Mouse (Mus musculus) frontal cortex, postnatal 14 days (tissue): ENCODE results near the gene Ddx39.

Experiments used
- DNase-seq, 2 experiments: peaks; one replicate each; pipeline ENCODE4 v3.0.0; 2022; ENCODE audit warnings: low spot score in 2 of 2

Ddx39 gene

GRCm38 (mm10) chr8:83737346-83737745, 22.4 kb downstream of the Ddx39 start:
- DNase-seq: no peak

GRCm38 (mm10) chr8:83737852-83738562, 23.0 kb downstream of the Ddx39 start:
- DNase-seq: no peak

DNA sequence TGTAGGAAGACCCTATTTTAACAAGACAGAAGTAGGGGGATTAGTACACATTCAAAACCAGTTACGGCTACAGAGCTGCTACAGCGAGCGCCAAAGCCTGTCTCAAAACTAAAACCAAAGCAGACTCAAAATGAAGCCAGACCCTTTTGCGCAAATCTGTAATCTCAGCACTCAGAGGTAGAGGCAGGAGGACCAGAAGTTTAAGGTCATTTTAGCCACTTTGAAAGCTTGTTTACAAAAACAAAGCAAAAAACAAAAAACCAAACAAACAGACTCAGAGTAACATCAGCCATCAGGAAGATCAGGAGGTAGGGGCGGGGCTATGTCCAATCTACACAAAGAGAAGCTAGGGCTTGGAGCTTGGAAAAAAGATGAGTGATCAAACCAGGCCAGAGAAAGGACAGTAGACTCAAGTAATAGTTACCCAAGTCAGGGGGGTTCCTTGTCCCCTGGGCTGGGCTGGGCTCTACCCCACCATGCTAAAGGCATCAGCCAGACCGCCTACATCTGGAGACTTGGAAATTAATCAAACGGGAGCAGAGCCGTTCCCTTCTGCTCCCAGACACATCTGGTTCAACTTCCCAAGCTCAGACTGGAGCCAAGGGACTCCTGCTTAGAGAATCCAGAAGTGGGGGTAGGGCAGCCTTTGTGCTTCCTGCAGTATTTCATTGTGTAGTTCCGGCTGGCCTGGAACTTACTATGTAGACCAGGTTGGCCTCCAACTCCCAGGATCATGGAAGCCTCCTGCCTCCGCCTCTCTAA, 24.2 kb downstream of the Ddx39 start:
- no peak for DNase-seq

GRCm38 (mm10) chr8:83739711-83740468, 24.9 kb downstream of the Ddx39 start:
- no peak for DNase-seq

GRCm38 (mm10) chr8:83740586-83740975, 25.6 kb downstream of the Ddx39 start:
- DNase-seq: no peak

DNA sequence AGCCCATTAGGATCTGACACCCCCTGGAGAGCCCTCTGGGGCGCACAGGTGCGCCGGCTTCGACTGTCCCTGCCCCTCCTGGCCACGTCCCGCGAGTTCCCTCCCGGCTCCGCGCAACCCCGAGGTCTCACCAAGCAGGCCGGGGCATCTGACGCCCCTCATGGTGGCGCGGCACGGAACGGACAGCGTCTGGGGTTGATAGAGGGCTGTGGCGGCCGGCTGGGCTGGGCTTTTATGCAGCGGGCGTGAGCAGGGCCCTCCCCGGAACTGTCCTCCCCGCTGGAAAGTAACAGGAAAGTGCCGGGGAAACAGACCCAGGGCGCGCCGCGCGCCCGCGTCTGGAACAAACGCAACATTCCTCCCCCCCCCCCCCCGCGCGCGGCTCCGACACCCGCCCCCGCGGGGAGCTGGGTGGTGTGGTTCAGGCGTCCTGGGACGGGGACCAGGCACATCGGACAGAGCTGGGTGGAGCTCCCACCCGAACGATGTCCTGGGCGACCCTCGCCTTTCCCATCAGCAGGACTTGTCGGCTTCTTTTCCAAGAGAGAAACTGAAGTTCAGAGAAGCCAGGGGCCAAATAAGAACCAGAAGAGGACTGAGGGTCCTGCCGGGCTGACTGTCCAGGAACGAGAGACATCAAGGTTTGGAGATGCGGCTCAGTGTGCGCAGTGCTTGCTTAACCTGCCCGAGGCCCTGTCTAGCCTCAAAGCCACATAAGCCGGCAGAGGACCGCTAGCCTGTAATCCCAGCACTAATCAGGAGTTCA, 26.2 kb downstream of the Ddx39 start, which contains the start of gene Adgre5:
Gene Adgre5, minus strand, starts transcription at position 351 of the 766 bp plus-strand sequence.
- DNase-seq: no peak

GRCm38 (mm10) chr8:83741849-83742655, 27.1 kb downstream of the Ddx39 start:
- DNase-seq: no peak

DNA sequence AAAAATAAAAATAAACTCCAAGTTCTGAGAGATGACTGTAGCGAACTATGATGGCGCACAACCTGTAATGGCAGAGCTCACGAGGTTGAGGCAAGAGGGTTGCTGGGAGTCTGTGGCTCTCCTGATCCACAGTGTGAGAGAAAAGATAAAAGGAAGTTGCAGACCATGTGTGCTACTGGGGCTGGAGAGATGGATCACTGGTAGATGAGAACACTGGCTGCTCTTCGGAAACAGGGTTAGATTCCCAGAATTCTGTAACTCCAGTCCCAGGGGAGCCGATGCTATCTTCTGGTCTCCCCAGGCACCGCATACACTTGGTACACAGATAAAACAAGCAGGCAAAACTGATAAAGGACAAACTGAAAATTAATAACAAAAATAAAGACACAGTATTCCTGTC, 28.0 kb downstream of the Ddx39 start:
- no peak for DNase-seq

DNA sequence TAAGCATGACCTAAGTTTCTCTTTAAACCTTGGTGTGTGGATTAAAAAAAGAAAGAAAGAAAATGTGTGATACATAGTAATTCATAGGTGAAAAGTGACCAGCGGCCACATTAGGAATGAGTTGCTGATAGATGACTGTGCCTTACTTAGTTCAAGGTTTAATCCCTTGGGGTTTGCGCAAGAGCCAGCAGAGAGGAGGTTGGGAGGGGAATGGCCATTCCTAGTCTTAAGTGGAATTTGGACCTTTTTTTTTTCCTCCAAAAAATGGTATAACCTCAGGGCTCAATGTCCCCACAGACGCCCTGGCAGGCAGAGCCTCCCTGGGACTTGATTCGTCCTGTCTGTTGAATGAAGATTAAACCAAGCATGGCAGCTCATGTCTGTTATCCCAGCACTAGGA, 29.1 kb downstream of the Ddx39 start:
- no peak for DNase-seq

DNA sequence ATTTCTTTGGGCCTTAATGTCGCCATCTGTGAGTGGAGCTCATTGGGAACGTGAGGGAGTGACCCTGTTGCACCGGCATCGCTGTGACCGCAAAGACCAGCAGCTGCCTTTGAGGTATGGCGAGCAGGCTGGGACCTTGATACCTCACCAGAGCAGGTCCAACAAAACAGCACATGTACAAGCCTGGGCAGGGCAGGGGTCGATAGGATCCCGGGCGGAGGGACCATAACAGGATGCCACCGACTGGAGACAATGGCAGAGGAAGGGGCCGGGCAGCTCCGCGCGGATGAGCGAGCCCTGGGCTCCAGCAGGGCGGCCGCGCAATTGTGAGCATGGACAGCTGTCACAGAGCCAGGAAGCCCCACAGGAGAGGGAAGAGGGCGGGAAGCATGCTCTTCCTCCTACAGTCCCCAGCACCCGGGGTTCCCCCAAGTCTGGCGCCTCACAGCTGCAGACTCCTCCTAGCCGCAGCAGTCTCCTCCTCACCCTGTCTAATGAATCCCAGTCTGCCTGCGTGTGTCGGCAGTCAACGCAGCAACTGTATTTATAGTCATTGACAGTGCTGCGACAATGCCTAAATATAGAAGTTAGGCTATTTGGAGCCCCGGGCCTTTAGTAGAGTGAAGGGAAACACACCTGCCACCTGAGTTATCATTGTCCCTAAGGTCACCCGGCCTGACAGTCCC, 32.8 kb downstream of the Ddx39 start:
- DNase-seq: peak; percentile 37

GRCm38 (mm10) chr8:83748708-83749107, 33.7 kb downstream of the Ddx39 start:
- no peak for DNase-seq

GRCm38 (mm10) chr8:83749265-83749664, 34.3 kb downstream of the Ddx39 start:
- no peak for DNase-seq

DNA sequence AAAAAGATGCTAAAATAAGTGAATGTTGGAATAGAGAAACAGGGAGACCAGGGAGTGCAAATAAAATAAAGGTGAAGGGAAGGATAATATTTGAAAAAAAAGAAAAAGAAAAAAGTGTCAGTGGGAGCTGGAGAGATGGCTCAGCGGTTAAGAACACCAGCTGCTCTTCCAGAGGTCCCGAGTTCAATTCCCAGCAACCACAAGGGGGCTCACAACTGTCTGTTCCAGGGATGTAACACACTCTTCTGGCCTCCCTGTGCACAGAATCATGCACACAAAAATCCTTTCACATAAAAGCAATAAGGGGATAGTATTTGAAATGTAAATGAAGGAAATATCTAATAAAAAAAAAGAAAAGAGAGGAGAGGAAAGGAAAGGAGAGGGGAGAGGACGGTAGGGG, 39.2 kb downstream of the Ddx39 start:
- no peak for DNase-seq

DNA sequence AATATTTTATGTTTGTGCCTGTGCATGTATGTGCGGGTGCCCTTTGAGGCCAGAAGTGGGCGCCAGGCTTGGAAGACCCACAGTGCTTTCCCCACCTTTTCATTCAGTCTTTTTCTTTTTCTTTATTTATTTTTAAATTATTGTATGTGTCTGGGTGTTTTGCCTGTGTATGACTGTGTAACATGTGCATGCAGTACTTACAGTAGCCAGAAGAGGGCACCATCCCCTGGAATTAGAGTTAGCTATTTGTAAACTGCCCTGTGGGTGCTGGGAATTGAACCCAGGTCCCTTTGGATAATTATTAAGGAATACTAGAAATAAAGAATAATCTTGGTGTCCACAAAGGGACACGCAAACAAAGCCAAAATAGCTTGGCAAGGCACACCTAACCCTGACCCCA, 41.3 kb downstream of the Ddx39 start:
- no peak for DNase-seq

GRCm38 (mm10) chr8:83757084-83757607, 42.2 kb downstream of the Ddx39 start:
- no peak for DNase-seq

- DNase-seq: no peak
Measured at GRCm38 (mm10) chr8:83758298-83758697, 43.3 kb downstream of the Ddx39 start.

GRCm38 (mm10) chr8:83759231-83759759, 44.3 kb downstream of the Ddx39 start:
- DNase-seq: no peak

- DNase-seq: no peak
Measured at GRCm38 (mm10) chr8:83764116-83764515, 49.1 kb downstream of the Ddx39 start.

- DNase-seq: no peak
Measured at GRCm38 (mm10) chr8:83764717-83765116, 49.7 kb downstream of the Ddx39 start.

- no peak for DNase-seq
Measured at GRCm38 (mm10) chr8:83765663-83766062, 50.7 kb downstream of the Ddx39 start.
